Mouse (Mus musculus) cerebellum, postnatal 14 days (tissue): ENCODE results near the gene Zbtb7b.

Experiments
- DNase-seq, 2 experiments: peaks; one replicate each; pipeline ENCODE4 v3.0.0; 2021; ENCODE audit warnings: mixed read lengths in 2 of 2

Gene Zbtb7b

DNA sequence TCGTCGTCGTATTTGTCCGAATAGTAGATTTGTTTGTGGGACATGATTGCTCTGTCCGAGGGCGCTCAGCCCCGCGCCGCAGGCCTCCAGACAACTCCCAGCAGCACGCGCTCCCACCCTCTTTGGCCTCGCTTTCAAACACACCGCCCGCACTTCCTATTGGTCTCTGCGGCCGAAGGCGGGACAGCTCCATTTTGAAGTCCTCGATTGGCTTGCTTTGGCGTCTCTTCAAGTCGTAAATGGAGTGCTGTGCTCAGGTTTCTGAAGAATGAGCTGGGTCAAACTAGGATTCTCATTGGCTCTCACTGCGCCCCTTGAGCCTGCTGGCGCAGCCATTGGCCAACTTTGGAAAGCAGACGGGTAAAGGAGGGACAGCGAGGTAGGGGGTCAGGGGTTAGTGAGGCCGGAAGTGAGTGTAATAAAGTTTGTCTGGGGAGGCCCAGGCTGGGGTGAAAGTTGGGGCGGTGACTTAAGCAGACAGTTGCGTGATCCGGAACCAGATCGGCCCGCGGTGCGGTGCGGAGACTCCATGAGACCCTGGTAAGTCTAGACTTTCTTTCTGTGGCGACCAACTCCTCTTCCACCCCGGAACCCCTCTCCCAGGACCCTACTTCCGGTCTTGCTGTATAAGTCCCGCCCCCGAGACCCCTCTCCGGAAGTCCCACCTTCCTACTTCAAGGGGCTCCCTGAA, 23.7 kb upstream of the Zbtb7b start, which contains the start of the genes Cks1b and Shc1:
Gene Cks1b (minus strand): TSS at position 214 of the 691 bp plus-strand sequence.
Gene Shc1 (plus strand): TSS at position 274 of the 691 bp plus-strand sequence.
- peak; percentile 91 to 92 for DNase-seq

DNA sequence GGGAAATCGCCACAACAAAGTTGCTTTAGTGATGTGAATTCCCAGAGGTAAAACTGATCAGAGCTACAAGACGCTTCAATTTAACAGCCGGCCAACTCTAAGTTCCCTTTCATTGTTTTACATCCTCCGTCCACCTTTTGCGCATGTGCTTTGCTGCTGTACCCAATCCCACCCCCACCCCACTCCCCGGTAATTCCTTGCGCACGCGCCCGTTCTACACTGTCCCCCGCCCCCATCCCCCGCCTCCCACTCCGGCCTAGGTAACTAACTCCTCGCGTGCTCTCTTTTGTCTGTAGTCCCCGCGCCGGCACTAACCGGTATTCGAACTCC, 23.2 kb upstream of the Zbtb7b start:
- DNase-seq, result no peak

DNA sequence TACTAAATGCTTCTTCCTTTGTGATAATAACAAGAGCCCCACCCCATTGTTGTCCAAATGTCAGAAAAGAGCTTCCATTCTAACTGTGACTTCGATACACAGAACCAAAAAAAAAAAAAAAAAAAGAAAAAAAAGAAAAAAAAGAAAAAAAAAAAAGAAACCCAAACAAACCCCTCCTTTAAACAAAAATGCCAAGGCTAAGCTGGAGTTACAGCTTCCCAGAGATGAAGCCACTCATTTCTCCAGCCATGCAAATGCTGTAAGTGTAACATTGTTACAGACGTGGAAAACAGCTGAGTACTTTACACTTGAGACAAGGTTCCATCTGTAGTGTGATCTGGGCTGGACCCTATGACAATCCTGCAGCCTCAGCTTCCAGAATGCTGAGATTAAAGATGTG, 22.6 kb upstream of the Zbtb7b start:
- no peak for DNase-seq

DNA sequence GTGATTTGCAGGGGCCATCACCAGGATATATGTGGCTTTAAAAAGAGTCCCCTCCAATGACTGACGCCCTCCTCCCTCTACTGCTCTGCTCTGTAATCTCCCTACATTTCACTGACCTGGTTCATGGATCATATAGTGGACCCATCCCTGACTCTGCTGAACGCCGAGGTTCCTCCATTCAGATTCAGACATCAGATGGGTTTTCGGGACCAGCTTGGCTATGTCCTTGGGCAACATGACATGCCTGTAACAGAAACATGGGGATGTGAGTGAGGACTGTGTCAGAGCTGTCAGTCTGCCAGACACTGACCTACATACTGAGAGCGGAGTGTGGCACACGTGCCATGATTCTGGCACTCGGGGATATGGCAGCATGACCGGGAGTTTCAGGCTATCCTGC, 21.6 kb upstream of the Zbtb7b start:
- DNase-seq, result no peak

DNA sequence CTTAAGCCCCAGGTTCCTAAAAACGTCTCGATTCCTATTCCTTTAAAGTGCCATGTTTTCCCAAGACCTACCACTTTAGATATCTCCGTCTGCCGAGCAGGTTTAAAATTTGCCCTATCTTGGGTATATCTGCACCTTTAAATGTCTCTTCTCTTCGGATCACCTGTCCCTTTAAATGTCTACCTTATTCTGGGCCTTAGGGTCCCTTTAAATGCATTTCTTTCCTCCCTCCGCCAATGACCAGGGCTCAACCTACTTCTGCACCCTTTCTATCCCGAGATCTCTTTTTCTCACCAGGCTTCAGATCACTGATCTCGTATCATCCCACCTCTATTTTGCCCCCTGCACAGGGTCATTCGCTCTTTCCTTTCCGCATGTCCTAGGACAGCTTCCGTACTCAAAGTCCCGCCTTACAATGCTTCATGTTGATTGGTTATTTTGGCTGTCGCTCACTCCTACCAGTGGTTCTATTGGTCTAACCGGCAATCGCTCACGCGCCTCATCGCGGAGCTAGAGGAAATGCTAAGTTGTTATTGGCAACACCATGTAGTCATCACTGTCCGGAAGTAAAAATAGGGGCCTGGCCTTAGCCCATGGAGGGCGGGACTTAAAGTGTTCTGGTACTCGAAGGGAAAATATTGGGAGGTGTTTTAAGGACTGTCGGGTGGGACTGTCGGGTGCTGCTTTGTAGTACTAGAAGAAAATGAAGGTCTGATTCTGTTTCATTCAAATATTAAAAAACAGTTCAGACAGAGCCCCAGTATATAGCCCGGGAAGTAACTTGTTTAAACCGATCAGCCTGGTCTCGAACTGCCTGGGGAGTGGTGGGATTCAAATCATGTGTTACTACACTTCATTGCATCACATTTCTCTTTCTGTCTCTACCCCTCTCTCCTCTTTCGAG, 17.2 kb upstream of the Zbtb7b start, which contains the start of gene Flad1:
Gene Flad1 (minus strand): TSS at position 381 of the 904 bp plus-strand sequence.
- DNase-seq, result peak; percentile 99 to 100

DNA sequence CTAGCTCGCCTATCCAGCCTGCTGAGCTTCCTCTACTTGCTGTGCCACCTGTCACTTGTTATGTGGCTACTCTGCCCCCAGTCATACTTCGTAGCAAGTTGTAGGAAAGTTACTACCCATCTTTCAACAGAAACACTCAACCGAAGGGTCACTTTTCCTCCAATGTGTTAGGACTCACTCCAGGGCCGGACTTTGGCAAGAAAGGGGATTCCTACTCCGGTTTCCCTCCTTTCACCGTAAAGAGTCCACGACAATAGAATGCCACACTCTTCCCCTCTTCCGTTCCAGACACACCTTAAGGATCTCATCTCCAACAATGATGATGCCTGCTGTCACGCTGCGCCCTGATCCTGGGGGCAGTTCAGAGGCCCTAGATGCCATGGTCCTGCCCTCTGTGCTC, 16.3 kb upstream of the Zbtb7b start:
- no peak for DNase-seq

DNA sequence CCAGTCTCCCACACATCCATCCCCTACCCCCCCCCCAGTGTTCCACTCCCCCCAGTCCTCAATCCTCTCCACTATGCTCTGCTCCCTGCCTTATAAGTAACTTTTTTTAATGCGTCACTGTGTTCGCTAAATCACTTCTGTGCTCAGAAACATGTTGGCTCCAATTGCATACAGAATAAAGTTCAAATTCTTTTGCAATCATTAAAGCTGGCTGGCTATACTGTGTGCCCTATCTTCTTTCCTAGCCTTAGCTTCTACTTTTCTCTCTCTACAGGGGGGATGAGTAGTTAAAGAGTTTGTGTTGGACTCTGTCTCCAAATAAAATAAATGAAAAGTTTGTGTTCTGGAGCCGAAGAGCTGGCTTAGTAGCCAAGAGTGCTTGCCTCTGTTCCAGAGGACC, 15.1 kb upstream of the Zbtb7b start:
- no peak for DNase-seq

DNA sequence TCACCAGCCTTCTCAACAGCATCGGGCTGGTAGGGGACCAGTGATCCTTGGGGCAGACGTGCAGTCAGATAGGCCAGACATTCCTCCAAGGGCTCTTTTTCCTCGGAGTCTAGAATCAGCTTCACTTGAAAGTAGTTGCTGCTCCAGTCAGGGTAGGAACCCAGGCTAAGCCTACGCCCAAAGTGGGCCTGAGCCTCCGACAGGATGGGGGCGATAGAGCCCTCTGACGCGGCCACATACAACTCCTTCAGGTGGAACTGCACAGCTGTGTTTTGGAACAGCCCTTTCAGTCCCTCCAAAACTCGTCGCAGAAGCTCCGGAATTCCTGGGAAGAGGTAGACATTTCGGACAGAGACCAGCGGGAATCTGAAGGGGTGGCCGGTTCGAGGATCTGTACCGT, 13.9 kb upstream of the Zbtb7b start:
- DNase-seq, result no peak

DNA sequence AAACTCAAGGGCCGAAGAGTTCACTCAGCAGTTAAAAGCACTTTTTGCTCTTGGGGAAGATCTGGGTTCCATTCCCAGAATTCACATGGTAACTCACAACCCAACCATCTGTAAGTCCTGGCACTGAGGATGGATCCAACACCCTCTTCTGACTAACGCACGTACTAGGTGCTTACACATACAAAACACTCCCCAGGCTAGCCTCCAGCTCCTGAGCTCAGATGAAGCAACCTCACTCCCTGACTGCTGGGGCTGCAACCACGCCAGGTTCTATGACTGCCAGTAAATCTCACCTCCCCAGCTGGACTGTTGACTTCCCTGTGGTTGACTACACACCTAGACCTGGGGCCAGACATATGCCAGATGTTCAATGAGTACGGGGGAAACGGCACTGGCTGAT, 12.3 kb upstream of the Zbtb7b start:
- no peak for DNase-seq

DNA sequence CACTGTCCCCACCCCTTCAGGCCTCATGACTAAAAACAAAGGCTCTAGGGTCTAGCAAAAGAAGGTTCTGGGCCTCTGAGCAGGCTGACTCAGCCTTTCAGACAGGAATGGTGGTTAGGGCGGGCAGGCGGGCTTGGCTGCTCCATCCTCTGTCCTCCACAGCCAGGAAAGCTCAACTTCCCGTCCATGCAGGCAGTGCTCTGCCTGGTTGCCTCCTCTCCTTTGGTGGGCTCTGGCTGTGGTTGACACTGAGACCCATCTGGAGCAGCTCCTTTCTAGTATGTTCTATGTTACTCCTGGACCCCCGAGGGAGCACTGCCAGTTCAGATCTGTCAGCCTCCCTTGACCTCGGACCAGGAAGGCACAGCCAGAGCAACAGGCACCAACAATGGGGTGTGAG, 8.1 kb upstream of the Zbtb7b start, which contains the start of gene Lenep:
Gene Lenep (minus strand): TSS at position 101 of the 400 bp plus-strand sequence.
- no peak for DNase-seq

DNA sequence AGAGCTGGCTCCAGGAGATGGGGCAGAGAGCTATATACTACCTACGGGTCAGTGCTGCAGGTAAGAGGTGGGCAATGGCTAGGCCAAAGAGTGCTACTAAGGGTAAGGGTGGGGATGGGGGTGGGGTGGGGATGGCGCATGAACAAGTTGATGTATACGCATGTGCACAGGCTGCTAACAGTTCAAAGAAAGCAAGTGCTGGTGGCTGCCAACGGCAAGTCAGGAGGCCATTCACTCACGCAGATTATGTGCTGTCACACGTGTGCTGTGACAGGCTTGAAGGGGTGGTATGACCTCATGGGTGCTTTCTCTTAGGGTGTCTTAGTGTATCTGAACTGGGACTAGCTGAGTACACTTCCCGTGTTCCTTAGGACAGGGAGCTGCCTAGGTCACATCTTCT, 6.8 kb upstream of the Zbtb7b start:
- no peak for DNase-seq

DNA sequence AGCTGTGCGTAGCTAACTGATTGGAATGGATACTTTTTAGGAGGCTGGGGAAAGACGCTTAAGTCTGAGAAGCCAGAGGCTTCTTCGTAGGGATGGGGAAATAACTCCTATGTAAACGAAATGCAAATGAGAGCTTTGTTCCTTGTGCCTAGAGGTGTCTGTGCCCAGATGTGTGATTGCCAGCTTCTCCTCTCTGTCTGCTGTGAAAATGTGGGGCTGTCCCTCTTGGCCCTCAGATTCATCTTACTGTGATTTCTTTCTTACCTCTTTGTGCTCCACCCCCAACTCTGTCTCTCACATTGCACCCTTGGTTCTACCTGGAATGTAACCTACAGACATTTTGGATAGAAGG, 2.1 kb upstream of the Zbtb7b start:
- no peak for DNase-seq

DNA sequence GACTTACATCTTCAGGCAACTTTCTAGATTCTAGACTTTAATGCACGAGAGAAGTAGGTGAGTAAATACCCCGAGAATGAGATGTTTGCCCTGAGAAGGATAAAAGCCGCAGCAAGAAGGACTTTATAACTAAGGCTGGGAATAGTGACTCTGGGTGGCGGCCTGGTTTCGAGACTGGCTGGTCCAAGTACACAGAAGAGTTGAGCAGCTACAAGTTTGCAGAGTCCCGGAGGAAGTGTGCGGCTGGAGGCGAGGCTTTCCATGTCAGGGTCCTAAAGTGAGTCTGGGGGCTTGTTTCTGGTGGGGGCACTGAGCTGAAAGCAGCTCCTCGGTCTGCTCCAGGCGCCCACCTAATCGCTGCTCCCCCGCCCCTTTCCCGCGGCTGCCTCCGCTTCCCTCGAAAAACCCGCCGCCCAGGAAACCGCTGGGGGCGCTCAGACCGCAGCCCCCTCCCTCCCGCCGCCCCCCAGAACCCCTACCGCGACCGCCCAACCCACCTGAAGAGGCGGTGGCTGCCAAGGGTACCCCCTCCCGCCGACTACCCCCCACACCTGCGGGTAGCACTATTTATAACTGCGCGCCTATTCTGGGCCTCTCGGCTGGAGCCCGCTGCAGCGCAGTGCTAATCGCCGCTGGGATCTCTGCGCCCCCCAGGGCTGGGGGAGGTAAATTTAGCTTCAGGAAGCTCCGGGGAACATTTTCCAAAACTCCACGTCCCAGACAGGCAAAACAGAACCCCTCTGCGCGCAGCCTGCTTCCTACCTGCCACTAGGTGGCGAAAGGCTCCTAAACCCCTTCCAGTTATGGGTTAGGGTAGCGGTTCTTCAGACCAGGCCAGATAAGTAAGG, 1.5 kb upstream of the Zbtb7b start:
- peak; percentile 77 to 80 for DNase-seq

DNA sequence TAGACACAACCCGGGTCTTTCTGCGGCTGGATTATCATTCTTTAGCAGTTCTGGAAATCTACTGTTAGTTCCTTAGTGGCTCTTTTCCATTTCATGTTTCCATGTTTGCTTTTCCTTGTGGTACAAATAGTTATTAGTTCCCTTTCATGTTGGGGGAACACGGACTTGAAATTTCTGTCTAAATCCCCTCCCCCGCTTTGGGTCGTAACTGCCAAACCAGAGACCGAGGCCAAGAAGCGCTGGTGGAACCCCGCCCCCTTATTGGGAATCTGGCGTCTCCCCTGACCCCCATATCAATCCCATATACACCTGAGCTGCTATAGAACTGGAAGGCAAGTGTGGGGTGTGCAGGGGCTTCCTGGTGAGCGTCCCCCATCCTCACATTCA, 836 bp upstream of the Zbtb7b start:
- DNase-seq, result peak in 1 of 2 experiments; percentile 36

DNA sequence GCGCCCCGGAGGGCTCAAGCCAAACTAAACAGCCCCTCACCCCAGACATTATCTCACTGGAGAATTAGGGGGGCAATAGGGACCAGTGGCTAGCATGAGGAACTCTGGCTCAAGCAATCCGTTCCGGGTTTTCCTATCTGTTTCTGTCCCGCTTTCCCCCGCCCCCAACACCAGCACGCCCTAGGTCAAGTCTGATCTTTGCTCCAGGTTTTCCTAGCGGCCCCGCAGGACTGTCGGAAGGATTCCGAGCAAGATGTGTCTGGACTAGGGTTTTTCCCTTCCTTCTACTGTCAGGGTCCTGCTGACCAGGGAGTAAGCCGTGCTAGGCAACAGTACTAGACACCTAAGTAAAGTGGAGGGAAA, 299 bp upstream of the Zbtb7b start:
- DNase-seq, result peak; percentile 89 to 92

DNA sequence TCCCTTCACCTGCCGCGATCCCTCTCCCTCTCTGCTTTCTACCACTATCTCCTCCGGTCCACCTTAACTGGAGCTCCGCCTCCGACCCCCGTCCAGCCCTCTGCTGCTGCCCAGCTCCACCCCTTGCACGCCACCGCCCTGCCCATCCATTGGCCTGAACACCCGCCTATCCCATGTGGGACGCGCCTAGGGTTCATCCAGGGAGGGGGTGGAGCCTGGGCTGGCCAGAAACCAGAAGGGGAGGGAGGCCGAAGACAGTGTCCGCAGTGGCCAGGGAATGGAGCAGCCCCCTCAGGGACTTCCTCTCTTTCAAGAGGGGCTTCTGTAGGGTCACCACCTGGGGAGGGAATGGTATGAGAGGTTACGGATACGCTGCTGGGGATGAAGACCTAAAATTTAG, 971 bp downstream of the Zbtb7b start:
- peak; percentile 98 to 99 for DNase-seq

DNA sequence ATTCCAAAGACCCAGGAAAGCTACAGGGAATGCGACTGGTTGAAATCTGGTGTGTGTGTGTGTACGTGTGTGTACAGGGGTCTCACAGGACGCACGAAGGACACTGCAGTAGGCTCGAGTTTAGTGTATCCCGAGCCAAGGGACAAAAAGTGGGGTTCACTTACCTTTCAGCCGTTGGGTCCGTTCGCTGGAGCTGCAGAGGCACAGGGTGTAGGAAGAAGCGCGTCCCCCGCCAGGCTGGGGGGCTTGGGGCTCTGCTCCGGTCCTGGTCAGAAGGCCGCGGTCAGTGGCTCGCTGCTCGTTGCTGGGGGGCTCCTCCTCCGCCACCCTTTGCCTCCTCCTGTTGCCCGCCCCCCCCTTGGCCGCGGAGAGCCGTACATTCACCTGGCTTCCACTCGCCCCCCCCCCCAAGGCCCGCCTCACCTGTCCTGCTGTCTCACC, 1.7 kb downstream of the Zbtb7b start:
- peak; percentile 56 to 68 for DNase-seq

DNA sequence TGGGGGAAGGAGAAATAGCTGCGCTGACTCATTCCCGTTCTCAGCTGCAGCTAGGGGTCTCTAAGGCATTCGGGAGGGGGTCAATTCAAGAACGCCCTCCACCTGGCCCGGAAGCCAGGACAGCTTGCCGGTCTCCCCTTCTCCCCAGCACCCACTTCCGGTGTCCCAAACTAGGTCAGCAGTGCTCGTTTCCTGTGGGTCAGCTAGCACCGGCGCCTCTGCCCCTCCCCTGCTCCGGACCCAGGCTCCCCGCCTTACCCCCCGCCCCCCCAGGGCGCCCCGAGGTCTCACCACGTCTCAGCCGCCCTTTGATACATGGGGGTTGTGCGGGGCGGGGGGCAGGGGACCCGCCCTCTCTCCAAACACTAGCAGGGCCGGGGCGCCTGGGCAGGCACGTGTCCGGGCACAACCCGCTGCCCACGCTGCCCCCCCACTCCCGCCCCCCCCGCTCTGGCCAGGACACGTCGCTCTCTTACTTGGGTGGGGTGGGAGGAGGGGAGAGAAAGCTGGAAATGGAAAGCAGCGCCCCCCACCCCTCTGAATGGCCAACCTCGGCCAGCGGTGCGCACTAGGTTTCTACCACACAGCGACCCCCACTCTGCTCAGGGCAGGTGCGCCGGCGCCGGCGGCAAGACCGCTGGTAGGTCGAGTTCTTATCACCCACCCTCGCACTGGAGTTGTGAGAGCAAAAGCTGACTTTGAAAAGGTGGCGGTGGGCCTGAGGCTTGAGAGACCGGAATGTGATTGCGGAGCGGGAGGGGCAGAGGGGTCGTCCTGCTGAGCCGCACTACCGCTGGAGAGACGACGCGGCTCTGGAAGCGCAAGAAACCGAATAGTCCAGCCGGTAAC, 2.7 kb downstream of the Zbtb7b start:
- DNase-seq, result peak; percentile 60 to 73

DNA sequence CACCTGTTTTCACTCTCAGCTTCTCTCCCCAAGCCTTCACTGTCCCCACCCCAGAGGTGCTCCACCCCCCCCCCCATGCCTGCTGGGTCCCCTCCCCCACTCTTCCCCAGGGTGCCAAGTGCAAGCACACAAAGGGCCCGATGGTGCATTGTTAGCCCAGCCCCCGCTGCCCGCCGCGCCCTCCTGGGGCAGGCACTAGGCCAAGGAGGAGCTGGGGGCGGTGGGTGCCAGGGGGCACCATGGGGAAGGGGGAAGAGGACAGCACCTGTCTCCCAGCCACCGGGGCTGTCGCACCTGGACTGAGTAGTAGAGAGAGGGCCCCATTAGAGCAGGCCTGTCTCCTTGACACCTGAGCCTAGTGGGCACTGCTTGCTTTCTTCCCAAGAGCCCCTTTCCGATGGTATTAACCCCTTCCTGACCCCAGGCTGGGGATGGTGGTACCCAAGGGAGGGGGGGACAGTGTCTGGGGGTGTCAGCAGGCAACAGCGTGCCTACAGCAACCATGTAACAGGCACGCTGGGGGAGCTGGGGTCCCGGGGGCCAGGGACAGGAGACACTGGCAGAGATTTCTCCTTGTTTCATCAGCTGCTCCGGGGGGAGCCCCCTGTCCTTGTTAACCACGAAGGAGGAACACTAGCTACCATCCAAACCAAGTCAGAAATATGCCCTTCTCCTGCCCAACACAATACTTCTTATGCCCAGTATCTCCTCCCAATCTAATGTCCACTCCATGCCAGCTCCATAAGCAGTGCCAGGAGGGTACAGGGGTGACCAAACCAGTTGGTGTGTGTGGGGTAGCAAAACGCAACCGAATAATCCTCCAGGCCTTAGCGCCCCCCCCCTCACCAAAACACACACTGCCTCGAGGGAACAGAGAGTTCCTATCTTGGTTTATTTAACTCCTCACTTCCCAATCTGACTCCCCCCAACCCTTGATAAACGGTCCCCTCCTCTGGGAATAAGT, 3.6 kb downstream of the Zbtb7b start:
- peak; percentile 48 to 69 for DNase-seq

DNA sequence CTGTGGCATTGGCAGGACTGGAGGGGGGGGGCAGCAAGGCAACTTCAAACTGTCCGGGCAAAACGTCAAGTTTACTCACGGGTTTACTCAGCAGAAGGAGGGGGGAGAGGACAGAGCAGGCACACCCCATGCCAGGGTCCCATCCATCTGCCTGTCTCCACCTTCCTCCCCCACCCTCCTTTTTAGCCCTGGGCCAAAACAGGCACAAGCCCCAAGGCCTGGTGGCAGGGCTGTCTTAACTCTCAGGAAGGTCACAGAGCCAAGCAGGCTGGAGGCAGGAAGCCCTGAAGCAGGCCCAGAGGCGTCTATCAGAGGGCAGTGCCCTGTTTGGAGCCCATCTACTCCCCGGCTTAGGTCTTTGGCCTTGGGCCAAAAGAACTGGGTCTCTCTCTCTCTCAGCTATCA, 4.5 kb downstream of the Zbtb7b start:
- peak; percentile 50 to 51 for DNase-seq
